Mouse (Mus musculus): ENCODE data around the gene Cep95.
"Not testable (repeated sequence)": the region's sequence is repeated elsewhere in the genome, so short reads cannot be mapped to it uniquely, and the experiment has no call there.

Gene Cep95

DNA sequence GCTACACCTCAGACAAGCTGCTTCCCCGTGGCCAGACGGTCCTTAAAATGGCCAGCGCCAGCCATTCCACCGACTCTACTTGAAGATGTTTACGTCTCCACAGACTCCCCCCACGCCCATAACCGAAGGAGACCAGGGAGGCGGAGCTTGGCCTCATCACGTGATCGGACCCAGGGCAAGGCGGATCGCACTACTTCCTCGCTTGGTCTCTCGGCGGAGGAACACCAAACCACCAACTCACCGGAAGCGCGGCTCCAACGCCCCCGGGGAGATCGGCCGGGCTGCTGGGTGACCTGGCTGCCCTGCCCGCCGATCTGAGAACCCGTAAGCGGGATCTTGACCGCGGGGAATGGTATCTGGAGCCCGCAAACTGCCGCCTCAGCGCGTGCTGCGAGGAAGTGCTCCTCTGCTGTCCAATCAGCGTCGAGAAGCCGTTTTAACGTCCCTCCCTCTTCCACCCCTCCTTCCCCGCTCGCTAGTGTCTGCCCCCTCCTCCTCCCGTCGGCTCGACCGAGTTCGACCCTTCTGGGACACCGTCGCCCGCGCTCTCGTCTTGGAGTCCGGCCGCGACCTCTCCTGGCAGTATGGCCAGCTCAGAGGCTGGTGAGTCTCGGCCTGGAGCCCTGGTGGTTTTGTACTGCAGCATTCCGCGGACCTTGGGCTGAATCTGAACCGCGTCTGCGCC lies at the start of gene Cep95, which contains the start of gene Ddx5:
Gene Cep95 (plus strand): TSS at position 478 of the 685 bp plus-strand sequence.
Gene Ddx5 (minus strand): TSS at position 411 of the 685 bp plus-strand sequence.
- DNase-seq = peak; percentile 98 to 99

DNA sequence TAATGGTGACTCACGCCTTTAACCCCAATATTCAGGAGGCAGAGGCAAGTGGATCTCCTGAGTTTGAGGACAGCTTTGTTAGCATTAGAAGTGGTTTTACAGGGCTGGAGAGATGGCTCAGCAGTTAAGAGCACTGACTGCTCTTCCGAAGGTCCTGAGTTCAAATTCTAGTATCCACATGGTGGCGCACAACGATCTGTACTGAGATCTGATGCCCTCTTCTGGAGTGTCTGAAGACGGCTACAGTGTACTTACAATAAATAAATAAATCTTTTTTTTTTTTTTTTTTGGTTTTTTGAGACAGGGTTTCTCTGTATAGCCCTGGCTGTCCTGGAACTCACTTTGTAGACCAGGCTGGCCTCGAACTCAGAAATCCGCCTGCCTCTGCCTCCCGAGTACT lies 48.3 kb upstream of the Cep95 start:
- not testable (repeated sequence) for DNase-seq

DNA sequence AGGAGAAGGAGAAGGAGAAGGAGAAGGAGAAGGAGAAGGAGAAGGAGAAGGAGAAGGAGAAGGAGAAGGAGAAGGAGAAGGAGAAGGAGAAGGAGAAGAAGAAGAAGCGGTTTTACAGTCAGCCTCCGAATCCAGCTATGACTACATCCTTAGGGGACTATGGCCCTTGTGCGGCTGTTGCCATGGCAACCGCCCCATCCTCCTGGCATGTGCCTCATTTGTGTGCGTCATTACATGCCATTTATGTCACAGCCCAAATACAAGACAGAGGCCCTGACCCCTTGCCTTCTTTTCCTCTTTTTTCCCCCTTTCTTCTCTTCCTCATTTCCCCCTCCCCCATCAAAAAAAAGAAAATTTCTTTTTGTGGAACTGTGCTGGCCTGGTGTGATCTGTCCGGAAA lies 47.8 kb upstream of the Cep95 start:
- DNase-seq = no peak

DNA sequence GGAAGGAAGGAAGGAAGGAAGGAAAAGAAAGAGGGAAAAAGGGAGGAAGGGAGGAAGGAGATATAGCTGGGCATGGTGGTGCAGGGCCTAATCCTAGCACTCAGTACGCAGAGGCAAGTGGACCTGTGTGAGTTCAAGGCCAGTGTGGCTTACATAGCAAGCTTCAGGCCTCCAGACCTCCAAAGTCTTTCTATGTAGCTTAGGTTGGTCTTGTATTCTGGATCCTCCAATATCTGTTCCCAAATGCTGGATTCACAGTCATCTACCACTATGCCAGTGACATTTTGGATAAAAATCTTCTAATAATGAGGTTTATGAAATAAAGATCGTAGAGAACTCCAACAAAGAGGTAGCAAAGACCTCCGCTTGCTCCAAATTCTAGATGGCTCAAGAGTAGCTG lies 47.2 kb upstream of the Cep95 start:
- no peak for DNase-seq

DNA sequence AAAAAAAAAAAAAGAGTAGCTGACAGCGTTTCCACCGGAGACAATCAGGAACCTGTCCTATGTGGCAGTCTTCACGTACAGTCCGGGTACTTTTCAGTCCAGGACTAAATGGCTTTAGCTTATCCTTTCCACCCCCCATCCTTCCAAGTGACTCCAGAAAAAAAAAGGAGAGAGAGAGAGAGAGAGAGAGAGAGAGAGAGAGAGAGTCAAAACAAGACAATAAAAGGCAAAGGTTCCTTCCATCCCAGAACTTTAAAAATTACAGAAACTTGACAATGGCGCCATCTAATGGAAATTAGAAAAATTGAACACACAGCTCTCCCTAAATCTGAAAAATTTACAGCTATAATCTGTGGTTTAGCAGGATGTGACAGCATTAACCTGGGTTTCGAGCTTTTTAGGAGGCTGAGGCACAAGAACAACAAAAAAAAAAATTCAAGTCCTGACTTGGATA lies 46.6 kb upstream of the Cep95 start:
- DNase-seq = no peak

DNA sequence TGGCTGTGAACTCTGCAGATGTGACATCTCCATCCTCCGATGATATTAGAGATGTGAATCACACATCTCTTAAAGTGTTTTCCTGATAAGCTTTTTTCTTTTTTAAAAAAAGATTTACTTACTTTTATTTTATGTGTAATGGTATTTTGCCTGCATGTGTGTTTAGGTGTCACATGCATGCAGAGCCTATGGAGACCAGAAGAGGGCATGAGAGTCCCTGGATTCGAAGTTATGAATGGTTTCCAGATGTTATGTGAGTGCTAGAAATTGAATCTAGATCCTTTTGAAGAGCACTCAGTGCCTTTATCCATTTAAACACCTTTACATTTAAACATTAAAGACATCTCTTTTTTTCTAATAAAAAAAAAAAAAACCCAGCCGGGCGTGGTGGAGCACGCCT lies 44.1 kb upstream of the Cep95 start:
- DNase-seq = no peak

- not testable (repeated sequence) for DNase-seq
These were observed 39.4 kb upstream of the Cep95 start for GRCm38 (mm10) chr11:106749557-106750120.

GRCm38 (mm10) chr11:106750121-106750751 lies 38.8 kb upstream of the Cep95 start, which contains the start of gene Pecam1:
TSS of gene Pecam1 (minus strand) at chr11:106750628.
- DNase-seq = no peak

DNA sequence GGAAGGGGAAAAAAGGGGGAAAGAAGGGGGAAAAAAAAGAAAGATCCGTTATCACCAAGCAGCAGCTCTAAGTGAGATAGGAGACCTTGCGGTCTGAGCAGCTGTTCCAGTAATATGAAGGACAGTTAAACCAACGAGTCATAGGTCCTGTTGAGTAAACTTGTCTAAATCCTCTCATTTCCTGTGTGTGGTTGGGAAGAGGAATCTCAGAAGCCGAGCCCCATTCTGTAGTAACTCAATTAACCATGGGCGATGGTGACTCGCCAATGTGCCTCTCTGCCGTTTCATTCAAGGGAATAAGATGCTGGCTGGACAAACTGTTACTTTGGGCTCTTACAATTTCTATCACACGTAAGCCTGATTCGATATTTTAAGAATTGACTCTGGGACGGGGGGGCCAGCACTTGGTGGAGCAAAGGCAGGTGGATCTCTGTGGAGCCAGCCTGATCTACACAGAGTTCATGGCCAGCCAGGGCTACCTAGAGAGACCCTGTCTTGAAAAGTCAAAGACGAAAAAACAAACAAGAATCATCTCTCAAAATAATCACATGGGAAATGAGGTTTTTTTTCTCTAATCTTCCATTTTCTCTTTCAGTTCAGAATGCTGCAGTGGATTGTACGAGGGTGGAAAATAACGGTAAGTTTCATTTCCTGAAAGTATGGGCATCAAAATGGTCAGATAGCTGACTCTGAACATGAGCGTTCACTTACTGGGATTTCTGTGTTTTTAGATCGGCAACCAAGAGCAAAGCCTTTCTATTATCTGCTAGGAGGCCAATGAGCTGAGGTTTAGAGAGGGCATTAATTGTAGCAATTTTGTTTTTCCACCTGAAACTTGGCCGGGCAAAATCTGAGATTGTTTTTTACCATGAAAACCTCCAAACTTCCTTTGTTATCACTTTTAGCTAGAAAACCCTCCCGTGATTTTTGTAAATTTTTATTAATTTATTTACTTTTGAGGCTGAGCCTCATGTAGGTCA lies 37.7 kb upstream of the Cep95 start, which contains the start of gene Milr1:
Gene Milr1 (plus strand): TSS at position 188 of the 980 bp plus-strand sequence.
- no peak for DNase-seq

GRCm38 (mm10) chr11:106752103-106752502 lies 36.9 kb upstream of the Cep95 start:
- no peak for DNase-seq

GRCm38 (mm10) chr11:106753314-106753713 lies 35.7 kb upstream of the Cep95 start:
- DNase-seq = no peak

- no peak for DNase-seq
These were observed 33.5 kb upstream of the Cep95 start for GRCm38 (mm10) chr11:106755583-106755982.

DNA sequence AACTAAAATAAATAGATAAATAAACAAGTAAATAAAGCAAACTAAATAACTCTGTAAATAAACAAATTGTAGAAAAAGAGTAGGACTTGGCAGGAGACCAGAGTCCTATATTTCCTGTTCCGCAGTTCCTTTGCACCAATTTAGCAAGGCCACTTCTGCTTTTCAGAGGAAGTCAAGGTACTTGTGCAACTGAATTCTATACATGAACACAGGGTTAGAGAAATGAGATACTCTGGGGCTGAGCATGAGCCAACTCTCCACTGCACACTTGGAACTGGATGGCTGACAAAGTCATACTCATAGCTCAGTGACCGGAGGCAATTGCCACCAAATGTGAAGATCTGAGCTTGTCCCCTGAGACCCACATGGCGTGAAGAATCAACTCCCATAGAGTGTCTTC lies 30.0 kb upstream of the Cep95 start:
- no peak for DNase-seq

DNA sequence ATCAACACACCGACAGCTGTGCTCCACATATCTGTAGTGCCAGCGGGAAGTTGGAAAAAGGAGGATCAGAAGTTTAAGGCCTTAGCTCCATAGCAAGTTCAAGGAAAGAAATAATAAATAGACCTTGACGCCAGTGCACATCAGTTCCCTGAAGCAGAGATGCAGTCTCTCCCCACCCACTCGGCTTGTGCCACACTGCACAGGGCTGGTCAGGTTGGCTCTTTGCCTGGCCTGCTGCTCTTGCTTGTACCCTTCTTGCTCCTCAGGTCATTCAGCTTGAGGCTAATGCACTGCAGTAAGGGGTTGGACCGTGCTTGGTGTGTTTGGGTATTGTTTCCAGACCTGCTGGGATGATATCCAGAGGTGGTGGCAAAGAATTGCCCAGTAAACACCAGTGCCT lies 28.5 kb upstream of the Cep95 start:
- no peak for DNase-seq

DNA sequence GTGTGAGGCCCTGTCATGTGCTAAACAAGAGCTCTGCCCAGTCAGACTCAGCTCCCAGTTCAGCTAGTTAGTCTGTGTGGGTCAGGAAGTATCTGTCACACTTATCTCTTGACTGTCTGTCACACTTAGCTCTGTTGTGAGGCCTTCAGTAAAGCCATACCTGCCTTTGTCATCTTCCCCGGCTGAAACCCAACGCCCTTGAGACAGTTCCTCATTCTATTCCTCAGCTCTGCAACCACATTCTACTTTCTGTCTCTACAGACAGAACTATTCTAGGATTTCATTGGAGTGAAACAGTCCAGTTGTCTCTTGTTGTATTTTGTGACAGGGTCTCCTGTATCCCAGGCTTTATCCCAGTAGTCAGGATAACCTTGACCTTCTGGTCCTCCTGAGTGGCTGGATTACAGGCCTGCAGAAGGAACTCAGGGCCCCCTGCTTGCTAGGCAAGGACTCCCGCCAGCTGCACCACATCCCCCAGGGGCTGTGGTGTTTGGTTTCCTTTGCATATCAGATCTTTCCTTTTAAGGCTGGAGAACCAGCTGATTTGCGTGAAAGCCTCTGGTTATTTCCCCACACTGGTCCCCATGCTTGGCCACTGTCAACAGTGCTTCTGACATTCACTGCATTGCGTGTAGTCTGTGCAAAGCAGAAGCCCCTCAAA lies 26.8 kb upstream of the Cep95 start:
- DNase-seq = no peak

DNA sequence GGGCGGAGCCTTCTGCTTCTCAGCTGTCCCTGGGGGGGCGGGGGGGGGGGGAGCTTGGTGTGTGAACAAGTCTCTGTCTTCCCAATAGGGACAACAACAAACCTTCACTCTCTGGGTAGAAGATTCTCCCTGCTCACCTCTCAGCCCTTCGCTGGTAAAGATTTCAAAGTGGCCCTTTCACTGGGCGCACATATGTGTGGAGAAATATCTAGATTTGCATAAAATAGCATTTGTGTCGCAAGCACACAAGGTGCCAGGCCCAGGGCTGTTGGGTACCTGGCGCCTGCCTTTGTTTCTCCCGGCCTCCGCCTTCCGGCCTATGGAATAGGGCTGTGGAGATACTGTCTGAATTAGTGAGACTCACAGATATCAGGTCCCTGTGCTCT lies 26.3 kb upstream of the Cep95 start:
- DNase-seq = no peak

GRCm38 (mm10) chr11:106766611-106767162 lies 22.4 kb upstream of the Cep95 start:
- DNase-seq = no peak

DNA sequence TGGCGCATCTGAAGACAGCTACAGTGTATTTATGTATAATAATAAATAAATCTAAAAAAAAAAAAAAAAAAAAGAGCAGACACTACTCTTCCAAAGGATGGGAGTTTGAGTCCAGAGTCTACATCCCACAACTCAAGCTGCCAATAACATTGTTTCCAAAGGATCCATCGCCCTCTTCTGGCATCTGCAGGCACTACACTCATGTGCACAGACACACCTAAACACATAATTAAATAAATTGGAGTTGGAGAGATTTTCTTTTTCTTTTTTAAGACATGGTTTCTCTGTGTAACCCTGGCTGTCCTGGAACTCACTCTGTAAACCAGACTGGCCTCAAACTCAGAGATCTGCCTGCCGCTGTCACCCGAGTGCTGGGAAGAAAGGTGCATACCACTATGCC lies 21.5 kb upstream of the Cep95 start:
- no peak for DNase-seq

DNA sequence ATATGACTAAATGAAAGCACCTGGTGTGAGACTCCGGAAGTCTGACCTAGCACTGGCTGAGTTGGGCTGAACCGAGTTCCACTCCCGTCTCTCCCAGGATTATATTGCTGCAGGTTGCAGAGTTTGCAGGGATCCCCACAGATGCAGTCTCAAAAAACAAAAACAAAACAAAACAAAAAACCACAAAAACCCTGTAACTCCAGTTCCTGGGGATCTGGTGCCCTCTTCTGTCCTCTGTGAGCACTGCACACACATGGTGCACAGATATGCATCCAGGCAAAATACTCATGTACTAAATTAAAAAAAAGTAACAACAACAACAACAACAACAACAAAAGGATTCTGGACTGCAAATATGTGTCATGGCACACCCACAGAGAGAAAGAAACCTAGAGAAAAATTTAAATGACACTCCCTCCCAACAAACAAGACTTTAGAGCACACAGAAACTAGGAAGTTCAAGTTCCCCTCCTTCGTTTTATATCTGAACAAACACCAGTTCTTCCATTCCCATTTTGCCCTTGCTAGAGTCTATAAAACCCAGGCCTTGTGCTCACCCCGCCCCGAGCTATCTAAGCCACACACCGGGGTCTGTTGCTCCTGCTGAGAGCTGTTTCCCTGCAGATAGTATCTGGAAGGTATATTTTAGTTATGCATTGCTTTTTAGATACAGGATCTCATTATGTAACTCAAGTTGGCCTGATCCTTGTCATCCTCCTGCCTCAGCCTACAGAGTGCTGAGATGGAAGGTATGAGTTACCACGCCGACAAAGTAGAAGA lies 18.7 kb upstream of the Cep95 start:
- no peak for DNase-seq

DNA sequence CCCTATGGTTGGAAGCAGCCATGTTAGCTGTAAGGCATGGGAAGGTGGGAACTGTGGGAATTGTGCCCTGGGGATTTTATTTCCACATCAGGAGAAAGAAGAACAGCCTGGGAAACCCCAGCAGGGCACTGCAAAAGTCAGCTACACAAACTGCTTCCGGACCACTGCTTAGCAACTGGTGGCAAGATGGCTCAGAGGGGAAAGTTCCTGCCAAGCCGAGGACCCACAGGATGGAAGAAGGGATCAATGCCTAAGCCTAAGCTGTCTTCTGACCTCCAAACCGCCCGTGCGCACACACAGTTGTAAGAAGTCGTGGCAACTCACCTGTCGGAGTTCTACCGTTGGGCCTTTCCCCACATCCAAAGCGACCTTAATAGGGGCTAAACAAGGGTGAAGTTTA lies 16.0 kb upstream of the Cep95 start:
- no peak for DNase-seq

DNA sequence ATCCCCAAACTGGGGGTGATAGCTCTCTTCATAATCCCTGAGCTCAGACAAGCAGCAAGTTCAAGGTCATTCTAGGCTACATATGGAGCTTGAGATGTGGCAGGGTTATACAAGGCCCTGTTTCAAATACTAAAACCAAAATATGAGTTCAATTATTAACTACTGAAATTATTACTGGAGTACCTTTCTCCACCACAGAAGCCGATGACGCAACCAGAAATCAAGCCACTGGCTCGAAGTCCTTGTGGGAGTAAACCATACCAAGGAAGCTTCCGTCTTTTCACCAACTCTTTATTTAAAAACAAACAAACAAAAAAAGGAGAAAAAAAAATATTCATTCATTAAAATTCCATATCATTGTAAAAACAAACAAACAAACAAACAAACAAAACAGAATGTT lies 12.1 kb upstream of the Cep95 start:
- DNase-seq = peak; percentile 54 to 63

Measured in kidney, adult 8-10 months (tissue).